Mouse (Mus musculus): Measurements from ENCODE around the gene Ssmem1.

DNA sequence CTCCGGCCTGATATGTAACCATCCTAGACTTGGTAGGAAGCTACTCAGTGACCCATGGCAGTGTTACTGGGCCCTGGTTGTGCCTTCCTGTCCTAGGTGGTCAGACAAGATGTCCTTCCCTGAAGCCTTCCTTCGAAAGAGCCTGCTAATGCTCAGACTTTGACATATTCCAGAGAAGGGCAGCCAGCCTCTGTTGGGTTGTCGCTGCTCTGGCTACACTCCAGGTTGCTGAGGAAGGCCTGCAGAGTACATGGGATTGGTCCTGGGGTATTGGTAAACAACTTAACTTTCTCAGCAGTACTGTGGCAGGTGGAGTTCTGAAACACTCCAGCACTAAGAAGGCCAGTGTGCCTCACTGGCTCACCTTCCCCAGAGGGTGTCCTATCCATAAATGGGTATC, 30.2 kb upstream of the Ssmem1 start:
- TF ChIP-seq POLR2AphosphoS2 (IDR thresholded peaks at IDR 0.05; ENCODE audit: insufficient read length, low read depth) (no peak), POLR2A (IDR thresholded peaks at IDR 0.05; ENCODE audit: insufficient read length, low read depth) (no peak), CEBPB (IDR thresholded peaks at IDR 0.05; ENCODE audit: insufficient read depth, poor library complexity, severe bottlenecking) (no peak), E2F4 (IDR thresholded peaks at IDR 0.05; ENCODE audit: insufficient read depth) (no peak), MAX (IDR thresholded peaks at IDR 0.05; ENCODE audit: low read depth) (no peak), USF1 (IDR thresholded peaks at IDR 0.05; ENCODE audit: low read depth) (no peak)
